Mouse (Mus musculus): ENCODE results near the gene Zfp661. TPM values are rescaled to one million over a fixed set of nuclear protein-coding genes. Genes with fewer than 3 reads are reported as not detected.

Gene Zfp661
- total RNA-seq, 2 experiments from 2014 or later, result 1.8 to 2.2 TPM

- no peak for DNase-seq
Observed at GRCm38 (mm10) chr2:127550446-127550845, 36.4 kb downstream of the Zfp661 start.

GRCm38 (mm10) chr2:127549711-127550110 is 37.2 kb downstream of the Zfp661 start:
- no peak for DNase-seq

GRCm38 (mm10) chr2:127548342-127549074 is 38.4 kb downstream of the Zfp661 start:
- DNase-seq, result no peak

- DNase-seq, result no peak
Observed at GRCm38 (mm10) chr2:127541697-127542096, 45.2 kb downstream of the Zfp661 start.

- no peak for DNase-seq
Observed at GRCm38 (mm10) chr2:127541185-127541584, 45.7 kb downstream of the Zfp661 start, which contains the start of gene Prom2. Prom2 (minus strand) TSS chr2:127541467.

- no peak for DNase-seq
Observed at GRCm38 (mm10) chr2:127539494-127539893, 47.4 kb downstream of the Zfp661 start.

GRCm38 (mm10) chr2:127537548-127537947 is 49.3 kb downstream of the Zfp661 start:
- DNase-seq, result no peak

- no peak for DNase-seq
Observed at GRCm38 (mm10) chr2:127535363-127535762, 51.5 kb downstream of the Zfp661 start.

GRCm38 (mm10) chr2:127532379-127532778 is 54.5 kb downstream of the Zfp661 start:
- no peak for DNase-seq

GRCm38 (mm10) chr2:127531592-127531991 is 55.3 kb downstream of the Zfp661 start:
- DNase-seq, result no peak

- no peak for DNase-seq
Observed at GRCm38 (mm10) chr2:127530418-127530817, 56.5 kb downstream of the Zfp661 start.

GRCm38 (mm10) chr2:127525004-127525775 is 61.7 kb downstream of the Zfp661 start:
- no peak for DNase-seq

Other genes starting within 250 kb of the Zfp661 start
- not detected for gene Astl, start 248.5 kb downstream of the Zfp661 start, total RNA-seq (2021)
- under 1 TPM; 0.72 to 0.77 TPM for gene Adra2b, start 223.9 kb downstream of the Zfp661 start, total RNA-seq (2021)
- gene Gpat2, start 161.9 kb downstream of the Zfp661 start, total RNA-seq (2021), result not detected
- gene Fahd2a, start 142.5 kb downstream of the Zfp661 start, total RNA-seq (2021), result 10 to 100 TPM; 48.1 to 52.5 TPM
- 1 to 10 TPM; 1.5 to 1.8 TPM for gene Kcnip3, start 65.0 kb downstream of the Zfp661 start, total RNA-seq (2021)
- under 1 TPM; 0.12 to 0.21 TPM for gene Prom2, start 45.6 kb downstream of the Zfp661 start, total RNA-seq (2021)
- gene Mrps5, start 128 bp upstream of the Zfp661 start, total RNA-seq (2021), result 10 to 100 TPM; 78.3 to 93.4 TPM
- 10 to 100 TPM; 15.6 to 19.0 TPM for gene Mal, start 69.6 kb upstream of the Zfp661 start, total RNA-seq (2021)
- gene Mall, start 142.8 kb upstream of the Zfp661 start, total RNA-seq (2021), result 1 to 10 TPM; 6.7 to 7.0 TPM
- 1 to 10 TPM; 7.6 to 9.4 TPM for gene Nphp1, start 201.8 kb upstream of the Zfp661 start, total RNA-seq (2021)
- gene Mtln, start 205.4 kb upstream of the Zfp661 start, total RNA-seq (2021), result 10 to 100 TPM; 53.2 to 69.3 TPM
- under 1 TPM; 0.22 to 0.44 TPM for gene Bub1, start 244.8 kb upstream of the Zfp661 start, total RNA-seq (2021)

Measured in heart, adult 18-20 months (tissue).